29 mouse cellular contexts compared by ENCODE assay signal in genomic region chr14:62361263-62361980, GRCm38 (mm10).
DNase-seq lines count a peak whose midpoint lies in the region; ATAC-seq and TF ChIP-seq lines count a peak whose summit lies in the region.
"Had no signal": no experiment of that assay in that cellular context is flagged by ENCODE, and none has a peak within 500 bp of the region (broad histone marks: within the 10 kb centered on the region; RNA-seq: fewer than 3 reads in every experiment).

No protein-coding gene starts in this region.

- DNase-seq in heart, adult 11 months = peak; percentile 54
- DNase-seq in liver, embryonic 14.5 days (ENCODE audit: low read depth in 3 of 3, low spot score in 3 of 3) = peak in 1 of 3 experiments; percentile 11
- DNase-seq in liver = no peak
- DNase-seq in limb, embryonic 11.5 days (ENCODE audit: low spot score) = peak; percentile 29
- DNase-seq in left cerebral cortex, adult 11 months (ENCODE audit: low spot score) = no peak
- DNase-seq: adrenal gland, postnatal 25 days; cerebellum, adult 18-20 months; cerebellum, postnatal 10 days; gastrocnemius, postnatal 25 days; heart, adult 18-20 months; heart, postnatal 4 days; kidney, adult 11 months; kidney, postnatal 14 days; lung, postnatal 36 days; right cerebral cortex, postnatal 25 days; spleen, adult 18-20 months had no signal

- no peak for ATAC-seq in heart, embryonic 11.5 days (replicated peaks; ENCODE audit: insufficient number of reproducible peaks, low FRiP score, low TSS enrichment)
- ATAC-seq in liver, embryonic 14.5 days (ENCODE audit: insufficient read depth) = 0 out of 2 replicates have a peak, but pooled peaks have one; percentile 18
- ATAC-seq in limb, embryonic 11.5 days (ENCODE audit: insufficient number of reproducible peaks, low FRiP score, low TSS enrichment, low read depth) = no peak
- no peak for ATAC-seq in forebrain, embryonic 15.5 days (replicated peaks)
- ATAC-seq: forebrain, embryonic 13.5 days; midbrain, embryonic 16.5 days; Patski had no signal

- no peak overlapping the region for H3K27ac ChIP-seq in heart, embryonic 11.5 days (ENCODE audit: low read depth, low read length)
- no peak overlapping the region for H3K27ac ChIP-seq in liver, embryonic 14.5 days
- H3K27ac ChIP-seq in limb, embryonic 11.5 days (replicated peaks; ENCODE audit: low read depth, low read length) = no peak overlapping the region
- H3K27ac ChIP-seq in forebrain, embryonic 15.5 days (replicated peaks) = no peak overlapping the region
- H3K27ac ChIP-seq: embryonic facial prominence, embryonic 10.5 days; embryonic facial prominence, embryonic 15.5 days; forebrain, embryonic 13.5 days; hindbrain, embryonic 13.5 days; layer of hippocampus, adult 2 months; limb, embryonic 15.5 days had no signal

- TF ChIP-seq EP300 in liver, embryonic 14.5 days (IDR thresholded peaks at IDR 0.05; ENCODE audit: low read depth) = no peak

- H3K27me3 ChIP-seq in heart, embryonic 11.5 days (ENCODE audit: control insufficient read depth, insufficient read depth, low read length) = no peaks in the 10 kb centered on the region
- H3K27me3 ChIP-seq in liver, embryonic 14.5 days (ENCODE audit: control insufficient read depth, insufficient read depth, low read length) = no peaks in the 10 kb centered on the region
- no peaks in the 10 kb centered on the region for H3K27me3 ChIP-seq in limb, embryonic 11.5 days (ENCODE audit: control insufficient read depth, insufficient read depth, low read length)
- no peaks in the 10 kb centered on the region for H3K27me3 ChIP-seq in forebrain, embryonic 15.5 days
- H3K27me3 ChIP-seq: embryonic facial prominence, embryonic 15.5 days; forebrain, embryonic 13.5 days; heart, embryonic 12.5 days; hindbrain, embryonic 13.5 days; limb, embryonic 15.5 days; Patski had no signal

- peaks cover 11% of the 10 kb centered on the region for H3K36me3 ChIP-seq in heart, embryonic 11.5 days (ENCODE audit: control insufficient read depth, insufficient read depth, low read length)
- H3K36me3 ChIP-seq in liver, embryonic 14.5 days (replicated peaks; ENCODE audit: control insufficient read depth, insufficient read depth, low read depth) = peaks cover 15% of the 10 kb centered on the region
- no peaks in the 10 kb centered on the region; the same call in 1 of the 2 replicates for H3K36me3 ChIP-seq in limb, embryonic 11.5 days (ENCODE audit: control insufficient read depth, insufficient read depth, low read length)
- peaks cover 16% of the 10 kb centered on the region; the same call in 1 of the 2 replicates for H3K36me3 ChIP-seq in forebrain, embryonic 15.5 days

- H3K4me3 ChIP-seq in heart, embryonic 11.5 days (ENCODE audit: low read depth, low read length) = no peak overlapping the region
- H3K4me3 ChIP-seq in liver, embryonic 14.5 days (ENCODE audit: insufficient read depth in 1 of 2, low read depth in 2 of 2, low read length in 2 of 2) = no peak overlapping the region
- H3K4me3 ChIP-seq in limb, embryonic 11.5 days (ENCODE audit: low read depth, low read length) = no peak overlapping the region
- H3K4me3 ChIP-seq in forebrain, embryonic 15.5 days = no peak overlapping the region
- H3K4me3 ChIP-seq: embryonic facial prominence, embryonic 10.5 days; embryonic facial prominence, embryonic 15.5 days; forebrain, embryonic 13.5 days; heart, embryonic 12.5 days; hindbrain, embryonic 13.5 days; layer of hippocampus, adult 2 months; limb, embryonic 15.5 days had no signal

- no peaks in the 10 kb centered on the region for H3K4me1 ChIP-seq in heart, embryonic 11.5 days (ENCODE audit: control insufficient read depth, insufficient read depth, low read length)
- H3K4me1 ChIP-seq in liver, embryonic 14.5 days (replicated peaks; ENCODE audit: control insufficient read depth in 2 of 2, insufficient read depth in 2 of 2, low read length in 1 of 2) = no peaks in the 10 kb centered on the region; a peak in 1 of 4 replicates
- no peaks in the 10 kb centered on the region for H3K4me1 ChIP-seq in limb, embryonic 11.5 days (ENCODE audit: control insufficient read depth, insufficient read depth, low read length)
- H3K4me1 ChIP-seq in forebrain, embryonic 15.5 days = no peaks in the 10 kb centered on the region
- H3K4me1 ChIP-seq: embryonic facial prominence, embryonic 15.5 days; forebrain, embryonic 13.5 days; heart, embryonic 12.5 days; hindbrain, embryonic 13.5 days; limb, embryonic 15.5 days had no signal

- no peaks in the 10 kb centered on the region for H3K9me3 ChIP-seq in heart, embryonic 11.5 days (replicated peaks; ENCODE audit: control insufficient read depth, low read length)
- no peaks in the 10 kb centered on the region for H3K9me3 ChIP-seq in liver, embryonic 14.5 days (ENCODE audit: control insufficient read depth, low read length)
- H3K9me3 ChIP-seq in limb, embryonic 11.5 days (ENCODE audit: control insufficient read depth, low read length) = no peaks in the 10 kb centered on the region
- no peaks in the 10 kb centered on the region for H3K9me3 ChIP-seq in forebrain, embryonic 15.5 days
- H3K9me3 ChIP-seq: embryonic facial prominence, embryonic 10.5 days; embryonic facial prominence, embryonic 15.5 days; forebrain, embryonic 13.5 days; G1E; heart, embryonic 12.5 days; hindbrain, embryonic 13.5 days; limb, embryonic 15.5 days had no signal

- 76% methylated on average over 8 of the region's 8 CpGs for WGBS in heart, embryonic 11.5 days (ENCODE audit: insufficient replicate concordance)
- 64% methylated on average over 8 of the region's 8 CpGs for WGBS in liver, embryonic 14.5 days (ENCODE audit: insufficient replicate concordance)
- 50% methylated on average over 8 of the region's 8 CpGs for WGBS in limb, embryonic 11.5 days
- WGBS in forebrain, embryonic 15.5 days = 92% methylated on average over 8 of the region's 8 CpGs

- no peak overlapping the region for H3K4me2 ChIP-seq in heart, embryonic 11.5 days
- H3K4me2 ChIP-seq in liver, embryonic 14.5 days (ENCODE audit: low read depth) = no peak overlapping the region
- no peak overlapping the region for H3K4me2 ChIP-seq in limb, embryonic 11.5 days (ENCODE audit: low read depth, severe bottlenecking)
- no peak overlapping the region for H3K4me2 ChIP-seq in forebrain, embryonic 15.5 days (replicated peaks)
- H3K4me2 ChIP-seq: embryonic facial prominence, embryonic 15.5 days; forebrain, embryonic 13.5 days; heart, embryonic 12.5 days; hindbrain, embryonic 13.5 days; limb, embryonic 15.5 days; midbrain, embryonic 11.5 days had no signal

- TF ChIP-seq CTCF in liver, embryonic 14.5 days (IDR thresholded peaks at IDR 0.05; ENCODE audit: low read depth) = no peak

- H3K9ac ChIP-seq in heart, embryonic 11.5 days (ENCODE audit: low read depth, low read length) = no peak overlapping the region
- no peak overlapping the region for H3K9ac ChIP-seq in liver, embryonic 14.5 days (replicated peaks)
- H3K9ac ChIP-seq in limb, embryonic 11.5 days (ENCODE audit: low read length) = no peak overlapping the region
- H3K9ac ChIP-seq in forebrain, embryonic 15.5 days (replicated peaks) = no peak overlapping the region
- H3K9ac ChIP-seq: embryonic facial prominence, embryonic 15.5 days; forebrain, embryonic 13.5 days; heart, embryonic 12.5 days; hindbrain, embryonic 13.5 days; limb, embryonic 15.5 days had no signal

Comparison
In these comparisons a context has a peak if more than half of its experiments do, and no peak if none do; other contexts are left out.
1. DNase-seq: peak in heart, adult 11 months (single experiment) and limb, embryonic 11.5 days (single experiment); none in liver (single experiment) and left cerebral cortex, adult 11 months (single experiment).